Mouse (Mus musculus): ENCODE measurements at regions not wholly inside any gene's neighbourhood (a gene's known extent, or its start where the extent isn't known, plus 50 kb on each side); places are given as distances from the start of the nearest gene placed in this dataset.

DNA sequence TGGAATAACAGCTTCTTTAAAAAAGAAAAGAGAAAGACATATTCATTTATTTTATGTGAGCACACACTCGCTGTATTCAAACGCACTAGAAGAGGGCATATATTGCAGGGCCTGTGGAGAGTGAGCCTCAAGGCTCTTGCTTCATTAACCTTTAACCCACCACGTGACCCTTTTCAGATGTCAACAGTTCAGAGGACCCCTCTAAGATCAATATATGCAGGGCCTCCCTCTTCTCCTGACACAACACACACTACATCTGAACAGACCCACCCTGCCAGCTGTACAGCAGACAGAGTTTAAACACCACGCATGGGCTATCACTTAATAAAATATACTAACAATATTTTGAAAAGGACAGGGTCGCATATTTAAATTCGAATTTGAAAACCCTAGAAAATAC, 242.7 kb upstream of the Adamts16 start:
- H3K27ac ChIP-seq (ENCODE audit: low read depth) = no peak overlapping the region
- peak; percentile 45; the same call in 1 of the 2 replicates for ATAC-seq

DNA sequence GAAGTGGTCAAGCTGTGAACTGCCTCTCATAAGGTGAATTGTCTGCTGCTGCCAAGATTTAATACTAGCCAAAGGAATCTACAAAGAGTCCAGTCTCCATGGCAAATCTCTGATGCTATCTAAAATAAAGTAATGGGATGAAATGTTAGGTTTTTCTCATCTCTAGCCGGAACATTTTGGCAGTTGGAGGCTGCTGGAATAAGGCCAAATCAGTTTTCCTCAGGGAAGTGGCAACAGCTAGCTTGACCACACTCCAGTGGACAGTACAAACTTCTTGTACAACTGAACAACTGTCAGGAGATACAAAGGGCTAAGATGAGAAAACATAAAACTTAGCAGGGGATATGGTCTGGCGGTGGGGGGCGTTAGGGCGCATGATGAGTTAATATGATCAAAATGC, 234.3 kb upstream of the Adamts16 start:
- H3K36me3 ChIP-seq (replicated peaks; ENCODE audit: insufficient read depth, low read length) = no peaks in the 10 kb centered on the region
- H3K4me3 ChIP-seq (ENCODE audit: low read depth, low read length) = no peak overlapping the region
- no peak overlapping the region for H3K9ac ChIP-seq (replicated peaks)
- H3K9me3 ChIP-seq (ENCODE audit: low read length) = no peaks in the 10 kb centered on the region
- H3K4me1 ChIP-seq (ENCODE audit: insufficient read depth) = no peaks in the 10 kb centered on the region
- TF ChIP-seq EP300 (IDR thresholded peaks at IDR 0.05; ENCODE audit: low read depth) = no peak
- no peak for TF ChIP-seq CTCF (IDR thresholded peaks at IDR 0.05; ENCODE audit: low read depth)
- DNase-seq (no peak), ATAC-seq (no peak)
- H3K4me2 ChIP-seq (ENCODE audit: low read depth, low read length) = no peak overlapping the region
- H3K27ac ChIP-seq (ENCODE audit: low read depth) = no peak overlapping the region
- H3K27me3 ChIP-seq (ENCODE audit: insufficient read depth, low read length) = no peaks in the 10 kb centered on the region
- WGBS (ENCODE audit: insufficient replicate concordance) = 87% methylated on average over 4 of the region's 4 CpGs

More for the DNA sequence above, 242.7 kb upstream of the Adamts16 start:
- Histone ChIP-seq H3K9ac (replicated peaks) (no peak overlapping the region), H3K4me2 (ENCODE audit: low read depth, low read length) (no peak overlapping the region), H3K27me3 (ENCODE audit: insufficient read depth, low read length) (no peaks in the 10 kb centered on the region), H3K9me3 (ENCODE audit: low read length) (no peaks in the 10 kb centered on the region), H3K4me1 (ENCODE audit: insufficient read depth) (no peaks in the 10 kb centered on the region), H3K36me3 (replicated peaks; ENCODE audit: insufficient read depth, low read length) (no peaks in the 10 kb centered on the region), H3K4me3 (ENCODE audit: low read depth, low read length) (no peak overlapping the region)
- DNase-seq = no peak
- WGBS (ENCODE audit: insufficient replicate concordance) = 56% methylated on average over 6 of the region's 6 CpGs
- TF ChIP-seq EP300 (IDR thresholded peaks at IDR 0.05; ENCODE audit: low read depth) = no peak
- no peak for TF ChIP-seq CTCF (IDR thresholded peaks at IDR 0.05; ENCODE audit: low read depth)

- H3K9me3 ChIP-seq (ENCODE audit: low read length) = no peaks in the 10 kb centered on the region
- no peak overlapping the region for H3K27ac ChIP-seq (ENCODE audit: low read depth)
- H3K4me1 ChIP-seq (ENCODE audit: insufficient read depth) = no peaks in the 10 kb centered on the region
- ATAC-seq (no peak), DNase-seq (no peak)
- TF ChIP-seq EP300 (IDR thresholded peaks at IDR 0.05; ENCODE audit: low read depth) = no peak
- TF ChIP-seq CTCF (IDR thresholded peaks at IDR 0.05; ENCODE audit: low read depth) = no peak
- no peaks in the 10 kb centered on the region for H3K27me3 ChIP-seq (ENCODE audit: insufficient read depth, low read length)
- H3K4me2 ChIP-seq (ENCODE audit: low read depth, low read length) = no peak overlapping the region
- no peak overlapping the region for H3K9ac ChIP-seq (replicated peaks)
- H3K36me3 ChIP-seq (replicated peaks; ENCODE audit: insufficient read depth, low read length) = no peaks in the 10 kb centered on the region
- H3K4me3 ChIP-seq (ENCODE audit: low read depth, low read length) = no peak overlapping the region
- 76% methylated on average over 10 of the region's 10 CpGs for WGBS (ENCODE audit: insufficient replicate concordance)
Observed at GRCm38 (mm10) chr13:71074012-71074411, 232.4 kb upstream of the Adamts16 start.

GRCm38 (mm10) chr13:71068757-71069201, 227.2 kb upstream of the Adamts16 start:
- Histone ChIP-seq H3K27ac (ENCODE audit: low read depth) (no peak overlapping the region), H3K36me3 (replicated peaks; ENCODE audit: insufficient read depth, low read length) (no peaks in the 10 kb centered on the region), H3K9me3 (ENCODE audit: low read length) (no peaks in the 10 kb centered on the region), H3K9ac (replicated peaks) (no peak overlapping the region), H3K4me1 (ENCODE audit: insufficient read depth) (no peaks in the 10 kb centered on the region), H3K27me3 (ENCODE audit: insufficient read depth, low read length) (no peaks in the 10 kb centered on the region), H3K4me2 (ENCODE audit: low read depth, low read length) (no peak overlapping the region), H3K4me3 (ENCODE audit: low read depth, low read length) (no peak overlapping the region)
- WGBS (ENCODE audit: insufficient replicate concordance) = 64% methylated on average over 11 of the region's 11 CpGs
- TF ChIP-seq CTCF (IDR thresholded peaks at IDR 0.05; ENCODE audit: low read depth) = no peak
- TF ChIP-seq EP300 (IDR thresholded peaks at IDR 0.05; ENCODE audit: low read depth) = no peak
- DNase-seq (no peak), ATAC-seq (no peak)

DNA sequence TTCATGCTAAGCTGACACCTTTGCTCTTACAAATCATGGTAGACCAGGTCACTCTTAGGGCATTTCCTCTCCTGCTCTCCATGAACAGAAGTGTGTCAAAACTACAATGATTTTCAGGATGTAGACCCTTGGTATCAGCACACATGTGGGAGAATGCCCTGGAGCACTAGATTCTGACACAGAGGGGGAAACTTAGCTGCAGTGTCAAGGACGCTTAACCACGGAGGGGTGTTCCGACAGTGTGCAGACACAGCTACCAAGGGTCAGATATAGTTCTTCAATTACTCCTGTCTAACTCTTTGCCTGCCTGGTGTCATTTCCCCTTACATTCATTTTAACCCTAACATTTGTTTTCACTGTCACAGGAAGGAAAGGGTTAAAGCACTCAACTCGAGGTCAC, 226.4 kb upstream of the Adamts16 start:
- H3K4me1 ChIP-seq (ENCODE audit: insufficient read depth) = no peaks in the 10 kb centered on the region
- H3K4me2 ChIP-seq (ENCODE audit: low read depth, low read length) = no peak overlapping the region
- 30% methylated on average over 4 of the region's 4 CpGs for WGBS (ENCODE audit: insufficient replicate concordance)
- H3K27ac ChIP-seq (ENCODE audit: low read depth) = no peak overlapping the region
- H3K9ac ChIP-seq (replicated peaks) = no peak overlapping the region
- no peaks in the 10 kb centered on the region for H3K36me3 ChIP-seq (replicated peaks; ENCODE audit: insufficient read depth, low read length)
- no peaks in the 10 kb centered on the region for H3K9me3 ChIP-seq (ENCODE audit: low read length)
- TF ChIP-seq EP300 (IDR thresholded peaks at IDR 0.05; ENCODE audit: low read depth) (no peak), CTCF (IDR thresholded peaks at IDR 0.05; ENCODE audit: low read depth) (no peak)
- H3K4me3 ChIP-seq (ENCODE audit: low read depth, low read length) = no peak overlapping the region
- no peaks in the 10 kb centered on the region for H3K27me3 ChIP-seq (ENCODE audit: insufficient read depth, low read length)
- no peak for ATAC-seq
- DNase-seq = no peak

- WGBS (ENCODE audit: insufficient replicate concordance) = 55% methylated on average over 1 of the region's 1 CpGs
- no peak overlapping the region for H3K4me3 ChIP-seq (ENCODE audit: low read depth, low read length)
Observed at GRCm38 (mm10) chr13:71065568-71065967, 224.0 kb upstream of the Adamts16 start.

More at GRCm38 (mm10) chr13:71065568-71065967, 224.0 kb upstream of the Adamts16 start:
- ATAC-seq (no peak), DNase-seq (no peak)
- TF ChIP-seq CTCF (IDR thresholded peaks at IDR 0.05; ENCODE audit: low read depth) = no peak
- no peak for TF ChIP-seq EP300 (IDR thresholded peaks at IDR 0.05; ENCODE audit: low read depth)
- Histone ChIP-seq H3K27me3 (ENCODE audit: insufficient read depth, low read length) (no peaks in the 10 kb centered on the region), H3K4me1 (ENCODE audit: insufficient read depth) (no peaks in the 10 kb centered on the region), H3K36me3 (replicated peaks; ENCODE audit: insufficient read depth, low read length) (no peaks in the 10 kb centered on the region), H3K4me2 (ENCODE audit: low read depth, low read length) (no peak overlapping the region), H3K9me3 (ENCODE audit: low read length) (no peaks in the 10 kb centered on the region), H3K9ac (replicated peaks) (no peak overlapping the region), H3K27ac (ENCODE audit: low read depth) (no peak overlapping the region)

Data from liver, postnatal 0 days (tissue).